ENCODE assay signal across 8 mouse cellular contexts in the genomic region with DNA sequence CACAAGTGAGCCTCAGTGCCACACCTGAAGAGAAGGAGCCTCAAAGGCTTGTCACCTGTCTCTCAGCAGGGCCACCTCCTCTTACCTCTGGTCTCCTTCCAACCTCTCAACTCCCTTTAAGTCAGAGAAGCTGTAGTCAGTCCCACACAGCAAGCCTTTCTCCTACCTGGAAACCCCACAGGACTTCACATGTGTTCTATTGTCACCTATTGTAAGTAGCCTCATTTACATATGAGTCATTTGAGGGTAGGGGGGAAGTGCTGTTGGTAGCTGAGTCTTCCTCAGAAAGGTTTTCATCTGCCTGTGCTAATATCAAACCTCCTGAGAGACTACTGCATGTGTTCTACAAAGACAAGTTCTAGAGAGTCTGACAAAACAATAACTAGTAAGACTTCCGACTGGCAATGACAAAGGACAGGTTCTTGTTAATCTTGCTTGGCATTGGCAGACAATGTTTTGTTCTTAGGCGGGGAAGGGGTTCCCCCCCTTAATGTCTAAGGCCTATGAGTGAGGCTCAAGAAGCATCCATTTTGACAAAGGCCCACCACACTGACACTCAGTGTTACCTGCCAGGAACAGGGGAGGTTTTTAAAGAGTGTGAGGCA. TPM values are rescaled to one million over a fixed set of nuclear protein-coding genes. Genes with fewer than 3 reads are reported as not detected.
DNase-seq lines count a peak whose midpoint lies in the region; ATAC-seq lines count a peak whose summit lies in the region.

No protein-coding gene starts in this region.

- H3K4me3 ChIP-seq in liver, embryonic 11.5 days (ENCODE audit: low read depth, low read length) = peak overlapping the region; percentile 86

- no peaks in the 10 kb centered on the region for H3K27me3 ChIP-seq in liver, embryonic 11.5 days (replicated peaks; ENCODE audit: control insufficient read depth, insufficient read depth, low read length)

- no peaks in the 10 kb centered on the region for H3K9me3 ChIP-seq in liver, embryonic 11.5 days (ENCODE audit: control insufficient read depth, low read length)

- DNase-seq in heart, adult 11 months = peak; percentile 80
- DNase-seq in heart, postnatal 4 days = no peak
- peak; percentile 10 for DNase-seq in thymus, postnatal 4 days
- no peak for DNase-seq in thymus, postnatal 36 days
- DNase-seq in liver, embryonic 11.5 days (ENCODE audit: low spot score) = no peak
- DNase-seq in Muller cell, postnatal 12 days (ENCODE audit: inconsistent ontology term) = no peak
- DNase-seq in adrenal gland, adult 2 months = no peak
- DNase-seq in urinary bladder, postnatal 10 days (ENCODE audit: low spot score) = no peak

- no peak for ATAC-seq in liver, embryonic 11.5 days (replicated peaks; ENCODE audit: low FRiP score)

- H3K27ac ChIP-seq in liver, embryonic 11.5 days (ENCODE audit: low read depth, low read length) = 0 out of 2 replicates have a peak overlapping the region, but pooled peaks have one; percentile 4

- 0 out of 2 replicates have a peak, but pooled peaks cover 2% of the 10 kb centered on the region for H3K36me3 ChIP-seq in liver, embryonic 11.5 days (ENCODE audit: control insufficient read depth, insufficient read depth, low read length)

- 63% methylated on average over 2 of the region's 2 CpGs for WGBS in liver, embryonic 11.5 days

- H3K9ac ChIP-seq in liver, embryonic 11.5 days (ENCODE audit: low read depth, low read length) = peak overlapping the region; percentile 56

- peaks cover 23% of the 10 kb centered on the region for H3K4me1 ChIP-seq in liver, embryonic 11.5 days (replicated peaks; ENCODE audit: control insufficient read depth, insufficient read depth, low read length)

- H3K4me2 ChIP-seq in liver, embryonic 11.5 days = peak overlapping the region; percentile 93

RNA-seq across cellular contexts. Expression of gene Amfr, which starts 2.4 kb away (rescaled TPM):
- 100 to 1,000 TPM; 134 to 137 TPM for total RNA-seq in heart, postnatal 4 days (2021)
- polyA plus RNA-seq in liver, embryonic 11.5 days (2014; fragmentation: Nextera tagmentation; extraction: Ambion mirVana) = 72.4 and 79.8 TPM in 2 replicates
- total RNA-seq in adrenal gland, adult 2 months (2021) = 100 to 1,000 TPM; 234 to 239 TPM
- 290 and 363 TPM in 2 replicates for polyA plus RNA-seq in adrenal gland, adult 2 months (2012; rRNA removed)

RNA-seq across cellular contexts. Expression of gene Nudt21, which starts 26.6 kb away (rescaled TPM):
- 10 to 100 TPM; 55.0 to 56.1 TPM for total RNA-seq in heart, postnatal 4 days (2021)
- polyA plus RNA-seq in liver, embryonic 11.5 days (2014; fragmentation: Nextera tagmentation; extraction: Ambion mirVana) = 156 and 158 TPM in 2 replicates
- total RNA-seq in adrenal gland, adult 2 months (2021) = 10 to 100 TPM; 34.7 to 36.9 TPM
- 150 and 174 TPM in 2 replicates for polyA plus RNA-seq in adrenal gland, adult 2 months (2012; rRNA removed)

RNA-seq across cellular contexts. Expression of gene Ogfod1, which starts 26.8 kb away (rescaled TPM):
- total RNA-seq in heart, postnatal 4 days (2021) = 10 to 100 TPM; 18.1 to 20.4 TPM
- 12.2 and 13.2 TPM in 2 replicates for polyA plus RNA-seq in liver, embryonic 11.5 days (2014; fragmentation: Nextera tagmentation; extraction: Ambion mirVana)
- total RNA-seq in adrenal gland, adult 2 months (2021) = 10 to 100 TPM; 20.1 to 22.3 TPM
- 2.4 TPM in 2 replicates for polyA plus RNA-seq in adrenal gland, adult 2 months (2012; rRNA removed)

Comparison
In these comparisons a context has a peak if more than half of its experiments do, and no peak if none do; other contexts are left out.
1. DNase-seq: peak in heart, adult 11 months (single experiment) and thymus, postnatal 4 days (single experiment); none in heart, postnatal 4 days (single experiment), thymus, postnatal 36 days (0 of 2), liver, embryonic 11.5 days (single experiment), Muller cell, postnatal 12 days (single experiment), adrenal gland, adult 2 months (single experiment) and urinary bladder, postnatal 10 days (single experiment).